Mouse (Mus musculus) E14TG2a.4 (cell line): Measurements from ENCODE around the gene Gpc6.

Experiments
- CTCF ChIP-seq: conservative IDR thresholded peaks from 2 replicates; pipeline ENCODE4 v1.5.1; 2014; ENCODE audit warnings: low read length
- NANOG ChIP-seq: IDR thresholded peaks from 2 replicates; pipeline ENCODE4 v1.6.1; 2014; ENCODE audit warnings: borderline replicate concordance, low read length, mixed read lengths
- POU5F1 ChIP-seq: IDR thresholded peaks from 2 replicates; pipeline ENCODE4 v1.6.1; 2014; ENCODE audit warnings: low read length, borderline replicate concordance

DNA sequence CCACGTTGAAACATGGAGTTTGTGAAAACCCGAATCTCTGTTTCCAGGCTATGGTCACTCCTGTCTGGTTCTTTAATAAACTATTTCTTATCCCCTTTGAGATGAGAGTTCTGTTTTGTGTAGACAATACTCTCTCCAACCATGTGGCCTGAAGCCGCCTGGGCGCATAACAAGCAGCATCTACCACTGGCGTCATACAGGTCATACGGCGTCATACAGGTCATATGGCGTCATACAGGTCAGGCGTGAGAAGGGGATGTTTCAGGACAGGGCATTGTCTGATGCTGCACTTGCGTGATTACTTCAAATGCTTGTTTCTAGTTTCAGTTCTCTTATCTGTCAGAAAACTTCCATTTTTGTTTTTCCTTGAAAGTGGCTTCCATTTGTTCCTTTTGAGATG is 1079.3 kb downstream of the Gpc6 start:
- TF ChIP-seq CTCF (no peak), POU5F1 (no peak), NANOG (no peak)
